7 mouse cellular contexts compared by ENCODE assay signal in the genomic region with DNA sequence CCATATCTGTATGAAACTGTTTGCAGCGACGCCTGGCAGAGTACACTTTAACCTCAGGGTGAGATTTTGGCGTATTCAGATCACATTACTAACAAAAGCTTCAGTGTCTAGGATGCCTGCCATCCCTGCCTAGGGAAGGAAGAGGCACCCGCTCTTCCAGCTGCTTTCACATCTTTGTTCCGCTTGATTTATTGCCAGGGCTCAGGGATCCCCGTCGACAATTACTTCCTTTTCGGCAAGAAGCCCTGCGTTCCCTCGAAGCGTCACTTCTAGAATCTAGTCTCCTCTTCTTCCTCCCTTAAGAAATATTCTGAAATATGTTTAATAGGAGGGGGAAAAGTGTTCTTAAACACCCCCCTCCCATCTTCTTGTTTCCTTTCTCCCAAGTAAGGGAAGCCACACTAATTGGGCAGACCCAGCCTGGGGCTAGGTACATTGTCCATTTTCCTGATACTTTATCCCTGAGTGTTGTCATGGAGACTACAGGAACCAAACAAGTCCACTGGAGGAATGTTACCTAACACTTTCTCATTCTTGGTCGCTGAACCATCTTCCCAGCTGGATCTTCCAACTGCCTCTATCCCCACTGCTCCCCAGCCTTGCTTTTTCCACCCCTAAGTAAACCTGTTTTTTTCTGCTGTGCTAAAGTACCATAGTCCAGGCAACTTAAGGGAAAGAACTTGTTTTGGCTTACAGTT. TPM values are rescaled to one million over a fixed set of nuclear protein-coding genes. Genes with fewer than 3 reads are reported as not detected.
A peak's percentile ranks its signal among the peaks of the same experiment; 100 is the strongest.
DNase-seq lines count a peak whose midpoint lies in the region; ATAC-seq lines count a peak whose summit lies in the region.

No protein-coding gene starts in this region.

- H3K27ac ChIP-seq in forebrain, embryonic 11.5 days (ENCODE audit: low read depth, low read length): no peak overlapping the region
- peak overlapping the region; percentile 51 for H3K27ac ChIP-seq in hindbrain, embryonic 10.5 days

- H3K4me2 ChIP-seq in forebrain, embryonic 11.5 days (ENCODE audit: low read depth, low read length, severe bottlenecking): peak overlapping the region; percentile 35

- ATAC-seq in forebrain, embryonic 11.5 days (replicated peaks; ENCODE audit: low FRiP score): peak; percentile 74

- 2% methylated on average over 12 of the region's 12 CpGs for WGBS in forebrain, embryonic 11.5 days
- WGBS in hindbrain, embryonic 10.5 days: 4% methylated on average over 12 of the region's 12 CpGs

- no peaks in the 10 kb centered on the region for H3K36me3 ChIP-seq in forebrain, embryonic 11.5 days (ENCODE audit: control insufficient read depth, insufficient read depth, low read length)
- H3K36me3 ChIP-seq in hindbrain, embryonic 10.5 days: no peaks in the 10 kb centered on the region

- peak overlapping the region; percentile 21; the same call in 1 of the 2 replicates for H3K9ac ChIP-seq in forebrain, embryonic 11.5 days (ENCODE audit: low read length)

- H3K9me3 ChIP-seq in forebrain, embryonic 11.5 days (ENCODE audit: control insufficient read depth, low read length): no peaks in the 10 kb centered on the region
- no peaks in the 10 kb centered on the region for H3K9me3 ChIP-seq in hindbrain, embryonic 10.5 days

- H3K4me3 ChIP-seq in forebrain, embryonic 11.5 days (ENCODE audit: low read depth, low read length): no peak overlapping the region
- H3K4me3 ChIP-seq in hindbrain, embryonic 10.5 days: peak overlapping the region; percentile 29

- H3K4me1 ChIP-seq in forebrain, embryonic 11.5 days (replicated peaks; ENCODE audit: control insufficient read depth, insufficient read depth, low read length): peaks cover 6% of the 10 kb centered on the region; the same call in 1 of the 2 replicates
- H3K4me1 ChIP-seq in hindbrain, embryonic 10.5 days (replicated peaks): peaks cover 20% of the 10 kb centered on the region

- peak; percentile 52 to 57 for DNase-seq in right cerebral cortex, postnatal 10 days (ENCODE audit: low spot score in 2 of 2)
- DNase-seq in right cerebral cortex, postnatal 25 days: no peak
- DNase-seq in forebrain, embryonic 11.5 days (ENCODE audit: low spot score): peak; percentile 74
- peak; percentile 55 for DNase-seq in hindbrain, embryonic 10.5 days (ENCODE audit: low spot score)
- peak; percentile 85 for DNase-seq in mesoderm, embryonic 11.5 days (ENCODE audit: low read depth, low spot score)
- DNase-seq in natural killer cell, adult 2 months (ENCODE audit: low spot score in 2 of 2): no peak
- DNase-seq in T-cell, adult 2 months (ENCODE audit: low spot score): no peak

- no peaks in the 10 kb centered on the region for H3K27me3 ChIP-seq in forebrain, embryonic 11.5 days (ENCODE audit: control insufficient read depth, insufficient read depth, low read length)
- no peaks in the 10 kb centered on the region for H3K27me3 ChIP-seq in hindbrain, embryonic 10.5 days (ENCODE audit: insufficient read depth, poor library complexity, severe bottlenecking)

RNA-seq across cellular contexts. Expression of a gene that starts 23.0 kb away (rescaled TPM):
- 26.9 and 31.5 TPM in 2 replicates for polyA plus RNA-seq in forebrain, embryonic 11.5 days (2014; fragmentation: Nextera tagmentation; extraction: Ambion mirVana)
- 28.2 and 30.4 TPM in 2 replicates for polyA plus RNA-seq in hindbrain, embryonic 10.5 days (2016; fragmentation: Nextera tagmentation; extraction: Ambion mirVana)

RNA-seq across cellular contexts. Expression of a gene that starts 23.8 kb away (rescaled TPM):
- polyA plus RNA-seq in forebrain, embryonic 11.5 days (2014; fragmentation: Nextera tagmentation; extraction: Ambion mirVana): 17.0 and 18.4 TPM in 2 replicates
- polyA plus RNA-seq in hindbrain, embryonic 10.5 days (2016; fragmentation: Nextera tagmentation; extraction: Ambion mirVana): 19.0 and 20.0 TPM in 2 replicates

RNA-seq across cellular contexts. Expression of a gene that starts 52.5 kb away (rescaled TPM):
- 12.9 and 14.2 TPM in 2 replicates for polyA plus RNA-seq in forebrain, embryonic 11.5 days (2014; fragmentation: Nextera tagmentation; extraction: Ambion mirVana)
- polyA plus RNA-seq in hindbrain, embryonic 10.5 days (2016; fragmentation: Nextera tagmentation; extraction: Ambion mirVana): 9.8 and 11.4 TPM in 2 replicates

Comparison
In these comparisons a context has a peak if more than half of its experiments do, and no peak if none do; other contexts are left out.
1. DNase-seq: peak in right cerebral cortex, postnatal 10 days (2 of 2), forebrain, embryonic 11.5 days (single experiment), hindbrain, embryonic 10.5 days (single experiment) and mesoderm, embryonic 11.5 days (single experiment); none in right cerebral cortex, postnatal 25 days (single experiment), natural killer cell, adult 2 months (0 of 2) and T-cell, adult 2 months (single experiment).